Mouse (Mus musculus) effector memory CD4-positive, alpha-beta T cell, adult 5 months (primary cell): ENCODE measurements around the gene Kcnma1. TPM values are rescaled to one million over a fixed set of nuclear protein-coding genes. Genes with fewer than 3 reads are reported as not detected.

ENCODE experiments used
- polyA plus RNA-seq: library from polyadenylated mRNA; unstranded; fragments of 100-300 nt; shearing (Covaris generic); gene quantifications from one replicate; pipeline ENCODE4 v1.2.1, GENCODE M21; 2017

The Kcnma1 gene
- polyA plus RNA-seq: not detected

GRCm38 (mm10) chr14:24014391-24014790, at the start of gene Kcnma1:
Kcnma1 (minus strand) TSS chr14:24014491.

Other genes with a start within 250 kb of the Kcnma1 start
- gene Dlg5, start 231.4 kb upstream of the Kcnma1 start, polyA plus RNA-seq: 0.34 TPM